Mouse (Mus musculus): ENCODE results near the gene Fam151a. TPM values are rescaled to one million over a fixed set of nuclear protein-coding genes. Genes with fewer than 3 reads are reported as not detected.
"Not testable (repeated sequence)": the region's sequence is repeated elsewhere in the genome, so short reads cannot be mapped to it uniquely, and the experiment has no call there.

The Fam151a gene
- polyA plus RNA-seq, 1 experiment: not detected

- DNase-seq (ENCODE audit: extremely low spot score in 1 of 2, low spot score in 1 of 2): not testable (repeated sequence)
Observed at GRCm38 (mm10) chr4:106775767-106776166, 42.1 kb downstream of the Fam151a start.

- peak; percentile 69 to 78 for DNase-seq (ENCODE audit: extremely low spot score in 1 of 2, low spot score in 1 of 2)
Observed at GRCm38 (mm10) chr4:106776998-106777397, 43.3 kb downstream of the Fam151a start.

GRCm38 (mm10) chr4:106778116-106778788, 44.6 kb downstream of the Fam151a start:
- DNase-seq (ENCODE audit: extremely low spot score in 1 of 2, low spot score in 1 of 2): peak; percentile 82 to 89

- peak in 1 of 2 experiments; percentile 19 for DNase-seq (ENCODE audit: extremely low spot score in 1 of 2, low spot score in 1 of 2)
Observed at GRCm38 (mm10) chr4:106780045-106780444, 46.4 kb downstream of the Fam151a start.

GRCm38 (mm10) chr4:106783137-106783536, 49.4 kb downstream of the Fam151a start:
- no peak for DNase-seq (ENCODE audit: extremely low spot score in 1 of 2, low spot score in 1 of 2)

- no peak for DNase-seq (ENCODE audit: extremely low spot score in 1 of 2, low spot score in 1 of 2)
Observed at GRCm38 (mm10) chr4:106784806-106785205, 51.1 kb downstream of the Fam151a start.

GRCm38 (mm10) chr4:106785345-106785744, 51.7 kb downstream of the Fam151a start:
- DNase-seq (ENCODE audit: extremely low spot score in 1 of 2, low spot score in 1 of 2): no peak

- DNase-seq (ENCODE audit: extremely low spot score in 1 of 2, low spot score in 1 of 2): peak; percentile 74 to 83
Observed at GRCm38 (mm10) chr4:106785753-106786540, 52.3 kb downstream of the Fam151a start.

- DNase-seq (ENCODE audit: extremely low spot score in 1 of 2, low spot score in 1 of 2): peak in 1 of 2 experiments; percentile 81
Observed at GRCm38 (mm10) chr4:106787830-106788229, 54.1 kb downstream of the Fam151a start.

- DNase-seq (ENCODE audit: extremely low spot score in 1 of 2, low spot score in 1 of 2): no peak
Observed at GRCm38 (mm10) chr4:106788627-106789026, 54.9 kb downstream of the Fam151a start.

GRCm38 (mm10) chr4:106789705-106790104, 56.0 kb downstream of the Fam151a start:
- DNase-seq (ENCODE audit: extremely low spot score in 1 of 2, low spot score in 1 of 2): peak in 1 of 2 experiments; percentile 73

- DNase-seq (ENCODE audit: extremely low spot score in 1 of 2, low spot score in 1 of 2): not testable (repeated sequence)
Observed at GRCm38 (mm10) chr4:106790218-106790617, 56.5 kb downstream of the Fam151a start.

GRCm38 (mm10) chr4:106790938-106791337, 57.2 kb downstream of the Fam151a start:
- DNase-seq (ENCODE audit: extremely low spot score in 1 of 2, low spot score in 1 of 2): no peak

- DNase-seq (ENCODE audit: extremely low spot score in 1 of 2, low spot score in 1 of 2): no peak
Observed at GRCm38 (mm10) chr4:106792276-106792675, 58.6 kb downstream of the Fam151a start.

- not testable (repeated sequence) for DNase-seq (ENCODE audit: extremely low spot score in 1 of 2, low spot score in 1 of 2)
Observed at GRCm38 (mm10) chr4:106793826-106794225, 60.1 kb downstream of the Fam151a start.

GRCm38 (mm10) chr4:106794247-106794646, 60.6 kb downstream of the Fam151a start:
- DNase-seq (ENCODE audit: extremely low spot score in 1 of 2, low spot score in 1 of 2): no peak

- DNase-seq (ENCODE audit: extremely low spot score in 1 of 2, low spot score in 1 of 2): no peak
Observed at GRCm38 (mm10) chr4:106795289-106795688, 61.6 kb downstream of the Fam151a start.

Other genes with a start within 250 kb of the Fam151a start
- not detected in 2 replicates for gene Bsnd, start 241.6 kb upstream of the Fam151a start, polyA plus RNA-seq (2012; rRNA removed)
- gene Dhcr24, start 172.9 kb upstream of the Fam151a start, polyA plus RNA-seq (2012; rRNA removed): 70.4 and 77.0 TPM in 2 replicates
- gene Lexm, start 116.6 kb upstream of the Fam151a start, polyA plus RNA-seq (2012; rRNA removed): 0.16 TPM in 1 of 2 replicates, not detected in the other
- gene Ttc22, start 111.5 kb upstream of the Fam151a start, polyA plus RNA-seq (2012; rRNA removed): 2.0 and 2.3 TPM in 2 replicates
- gene Pars2, start 82.8 kb upstream of the Fam151a start, polyA plus RNA-seq (2012; rRNA removed): 10.4 and 10.9 TPM in 2 replicates
- 125 and 144 TPM in 2 replicates for gene Ttc4, start 54.9 kb upstream of the Fam151a start, polyA plus RNA-seq (2012; rRNA removed)
- gene Mroh7, start 3.0 kb upstream of the Fam151a start, polyA plus RNA-seq (2012; rRNA removed): 10.2 and 11.0 TPM in 2 replicates
- gene Acot11, start 71.1 kb downstream of the Fam151a start, polyA plus RNA-seq (2012; rRNA removed): 19.4 and 21.4 TPM in 2 replicates
- 92.7 and 95.6 TPM in 2 replicates for gene Ssbp3, start 176.8 kb downstream of the Fam151a start, polyA plus RNA-seq (2012; rRNA removed)